Mouse (Mus musculus): ENCODE data around the gene Rad51.

- TF ChIP-seq GATA1 (IDR thresholded peaks at IDR 0.05; ENCODE audit: borderline replicate concordance, low read length) = no peak
- no peak for TF ChIP-seq CTCF (IDR thresholded peaks at IDR 0.05; ENCODE audit: low read depth, low read length)
These were observed 730 bp downstream of the Rad51 start for GRCm38 (mm10) chr2:119113121-119113925.
